Mouse (Mus musculus): ENCODE results near the gene AC161166.1. TPM values are rescaled to one million over a fixed set of nuclear protein-coding genes. Genes with fewer than 3 reads are reported as not detected.

Gene AC161166.1
- total RNA-seq, 2 experiments from 2014 or later: not detected

- DNase-seq (ENCODE audit: low spot score in 2 of 2): no peak
These were observed 49.6 kb downstream of the AC161166.1 start, which contains the start of gene Plaur for GRCm38 (mm10) chr7:24462388-24463319. Gene Plaur (plus strand): TSS chr7:24462484.

GRCm38 (mm10) chr7:24461376-24462051 is 50.7 kb downstream of the AC161166.1 start:
- DNase-seq (ENCODE audit: low spot score in 2 of 2): no peak

Other genes starting within 250 kb of the AC161166.1 start
- gene Zfp93, start 242.0 kb downstream of the AC161166.1 start, total RNA-seq (2021): 10 to 100 TPM; 11.0 to 13.1 TPM
- gene Zfp61, start 211.2 kb downstream of the AC161166.1 start, total RNA-seq (2021): 10 to 100 TPM; 25.1 to 26.7 TPM
- 10 to 100 TPM; 13.0 to 15.1 TPM for gene Zfp94, start 195.8 kb downstream of the AC161166.1 start, total RNA-seq (2021)
- gene Tescl, start 178.5 kb downstream of the AC161166.1 start, total RNA-seq (2021): not detected
- not detected for gene Lypd5, start 163.3 kb downstream of the AC161166.1 start, total RNA-seq (2021)
- gene Kcnn4, start 142.2 kb downstream of the AC161166.1 start, total RNA-seq (2021): under 1 TPM; 0.33 to 0.46 TPM
- 10 to 100 TPM; 33.5 to 34.3 TPM for gene Smg9, start 112.8 kb downstream of the AC161166.1 start, total RNA-seq (2021)
- not detected for gene Irgc1, start 60.2 kb downstream of the AC161166.1 start, total RNA-seq (2021)
- 1 to 10 TPM; 1.3 to 2.3 TPM for gene Plaur, start 50.0 kb downstream of the AC161166.1 start, total RNA-seq (2021)
- gene Cadm4, start 30.4 kb downstream of the AC161166.1 start, total RNA-seq (2021): 100 to 1,000 TPM; 269 to 279 TPM
- gene Zfp428, start 5.4 kb downstream of the AC161166.1 start, total RNA-seq (2021): 10 to 100 TPM; 61.3 to 64.6 TPM
- gene Irgq, start 18.2 kb upstream of the AC161166.1 start, total RNA-seq (2021): 100 to 1,000 TPM in 1 of 2 experiments, 10 to 100 TPM in 1; 98.5 to 101 TPM
- not detected for gene Pinlyp, start 33.7 kb upstream of the AC161166.1 start, total RNA-seq (2021)
- gene Xrcc1, start 33.8 kb upstream of the AC161166.1 start, total RNA-seq (2021): 10 to 100 TPM; 37.8 to 39.7 TPM
- 1 to 10 TPM; 7.7 to 8.7 TPM for gene Ethe1, start 75.1 kb upstream of the AC161166.1 start, total RNA-seq (2021)
- 1 to 10 TPM; 8.2 to 8.7 TPM for gene Zfp575, start 75.2 kb upstream of the AC161166.1 start, total RNA-seq (2021)
- gene Phldb3, start 98.3 kb upstream of the AC161166.1 start, total RNA-seq (2021): under 1 TPM; 0.37 to 0.60 TPM
- under 1 TPM; 0.20 to 0.64 TPM for gene Lypd3, start 124.1 kb upstream of the AC161166.1 start, total RNA-seq (2021)
- gene Tex101, start 164.2 kb upstream of the AC161166.1 start, total RNA-seq (2021): not detected
- not detected for gene BC049730, start 196.8 kb upstream of the AC161166.1 start, total RNA-seq (2021)
- not detected for gene Gm4763, start 214.5 kb upstream of the AC161166.1 start, total RNA-seq (2021)
- gene Cd177, start 247.9 kb upstream of the AC161166.1 start, total RNA-seq (2021): not detected